Mouse (Mus musculus): ENCODE measurements around the gene Slco2a1. TPM values are rescaled to one million over a fixed set of nuclear protein-coding genes. Genes with fewer than 3 reads are reported as not detected.
A peak's percentile ranks its signal among the peaks of the same experiment; 100 is the strongest.

The Slco2a1 gene
- total RNA-seq, 2 experiments from 2014 or later, result 2.1 to 2.2 TPM

- DNase-seq (ENCODE audit: low spot score in 2 of 2), result no peak
Measured at GRCm38 (mm10) chr9:103116941-103117340, 128.4 kb downstream of the Slco2a1 start.

DNA sequence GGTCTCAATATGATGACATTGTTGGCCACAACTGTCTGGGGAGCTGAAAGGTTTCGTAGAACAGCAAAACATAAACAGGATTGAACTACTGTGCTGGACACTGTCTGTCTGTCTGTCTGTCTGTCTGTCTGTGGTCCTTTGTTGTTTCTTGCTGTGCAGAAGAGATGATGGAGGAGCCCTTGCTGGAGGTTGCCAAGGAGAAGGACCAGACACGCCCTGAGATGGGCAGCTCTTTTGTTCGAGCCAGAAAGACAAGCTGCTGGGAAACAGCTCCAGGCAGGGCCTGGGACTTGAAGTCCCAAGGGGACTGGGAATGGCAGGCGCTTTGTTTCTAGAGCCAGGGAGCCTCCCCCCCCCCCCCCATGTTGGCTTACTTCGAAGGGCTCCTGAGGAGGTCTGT is 129.0 kb downstream of the Slco2a1 start:
- no peak for DNase-seq (ENCODE audit: low spot score in 2 of 2)

DNA sequence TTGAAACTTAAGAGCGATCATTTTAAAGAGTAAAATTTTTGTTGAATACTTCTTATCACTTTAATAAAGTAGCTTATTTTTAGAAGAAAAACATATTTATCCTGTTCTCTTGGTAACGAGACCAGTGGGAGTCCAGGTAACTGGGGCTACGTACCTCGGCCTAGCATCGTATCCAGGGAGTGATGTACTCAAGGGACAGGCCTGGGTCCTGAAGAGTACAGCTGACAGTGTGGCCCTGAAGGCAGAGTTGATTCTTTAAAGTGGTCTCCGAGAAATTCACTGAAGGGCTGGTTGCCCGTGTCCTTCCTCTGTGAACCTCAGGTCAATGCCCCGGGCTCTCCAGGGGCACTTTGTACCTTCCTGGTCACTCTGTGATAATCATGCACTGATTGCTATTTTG is 129.4 kb downstream of the Slco2a1 start:
- DNase-seq (ENCODE audit: low spot score in 2 of 2), result no peak

GRCm38 (mm10) chr9:103118651-103119275 is 130.3 kb downstream of the Slco2a1 start:
- no peak for DNase-seq (ENCODE audit: low spot score in 2 of 2)

GRCm38 (mm10) chr9:103119781-103120180 is 131.3 kb downstream of the Slco2a1 start:
- DNase-seq (ENCODE audit: low spot score in 2 of 2), result no peak

GRCm38 (mm10) chr9:103120231-103120630 is 131.7 kb downstream of the Slco2a1 start:
- DNase-seq (ENCODE audit: low spot score in 2 of 2), result no peak

DNA sequence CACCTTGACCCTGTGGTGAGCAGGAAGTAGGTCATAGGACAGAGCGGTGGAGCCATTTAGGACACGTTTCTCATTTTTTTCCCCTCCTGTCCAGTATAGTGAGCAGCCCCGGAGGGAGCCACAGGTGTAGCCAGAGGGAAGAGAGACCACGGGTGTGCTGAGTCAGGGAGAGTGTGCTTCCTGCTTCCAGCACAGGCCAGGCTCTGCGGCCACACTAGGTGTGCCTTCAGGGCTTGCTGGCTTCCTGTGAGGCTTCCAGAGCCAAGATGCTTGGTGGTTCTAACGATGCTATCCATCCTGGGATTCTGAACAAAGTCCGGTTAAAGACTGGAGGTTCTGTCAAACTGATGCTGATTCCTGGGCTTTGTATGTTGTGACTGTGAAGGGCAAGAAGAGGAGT is 133.0 kb downstream of the Slco2a1 start:
- DNase-seq (ENCODE audit: low spot score in 2 of 2), result no peak

DNA sequence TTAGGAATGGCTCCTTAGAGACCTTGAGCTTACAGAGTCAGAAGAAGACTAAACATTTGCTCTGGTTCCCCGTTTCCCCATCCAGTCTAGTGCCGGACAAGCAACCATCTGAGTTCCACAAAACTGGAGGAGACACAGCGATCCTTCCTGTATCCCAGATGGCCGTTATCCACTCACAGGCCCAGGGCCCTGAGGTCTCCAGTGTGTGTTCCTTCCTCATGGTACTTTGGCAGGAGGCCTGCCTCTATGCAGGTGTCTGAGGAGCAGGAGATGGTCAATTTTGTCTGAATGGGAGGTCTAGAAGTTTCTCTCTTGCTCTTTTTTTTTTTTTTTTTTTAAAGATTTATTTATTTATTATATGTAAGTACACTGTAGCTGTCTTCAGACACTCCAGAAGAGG is 136.2 kb downstream of the Slco2a1 start:
- DNase-seq (ENCODE audit: low spot score in 2 of 2), result no peak

DNA sequence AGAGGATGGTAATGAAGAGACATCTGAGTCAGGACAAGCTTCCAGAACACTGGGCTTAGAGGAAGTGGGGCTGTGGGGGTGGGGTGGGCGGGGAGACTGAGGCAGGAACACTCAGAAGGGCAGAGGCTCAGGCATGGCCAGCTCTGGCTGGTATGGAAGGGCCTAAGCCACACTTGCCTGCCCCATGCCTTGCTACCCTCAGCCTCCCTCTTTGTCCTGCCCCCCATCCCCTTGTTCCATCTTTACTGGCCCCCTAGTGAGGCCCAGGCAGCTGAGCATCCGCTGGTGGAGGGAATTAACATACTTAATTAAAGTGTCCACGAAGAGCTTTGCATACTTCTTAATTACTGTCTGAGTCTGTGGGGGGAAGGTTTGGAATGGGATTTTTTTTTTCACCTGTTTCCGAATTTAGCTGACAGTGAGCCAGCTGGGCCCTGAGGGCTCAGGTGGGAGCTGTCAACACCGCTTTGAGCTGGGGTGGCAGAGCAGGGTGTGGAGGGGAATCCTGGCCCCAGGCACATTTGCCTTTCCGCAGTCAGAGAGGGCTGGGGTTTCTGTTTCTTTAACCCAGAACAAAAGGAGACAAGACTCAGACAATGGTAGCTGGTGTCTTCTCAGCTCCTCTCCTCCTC is 145.1 kb downstream of the Slco2a1 start:
- DNase-seq (ENCODE audit: low spot score in 2 of 2), result no peak

GRCm38 (mm10) chr9:103134450-103135030 is 146.0 kb downstream of the Slco2a1 start:
- DNase-seq (ENCODE audit: low spot score in 2 of 2), result peak in 1 of 2 experiments; percentile 45

DNA sequence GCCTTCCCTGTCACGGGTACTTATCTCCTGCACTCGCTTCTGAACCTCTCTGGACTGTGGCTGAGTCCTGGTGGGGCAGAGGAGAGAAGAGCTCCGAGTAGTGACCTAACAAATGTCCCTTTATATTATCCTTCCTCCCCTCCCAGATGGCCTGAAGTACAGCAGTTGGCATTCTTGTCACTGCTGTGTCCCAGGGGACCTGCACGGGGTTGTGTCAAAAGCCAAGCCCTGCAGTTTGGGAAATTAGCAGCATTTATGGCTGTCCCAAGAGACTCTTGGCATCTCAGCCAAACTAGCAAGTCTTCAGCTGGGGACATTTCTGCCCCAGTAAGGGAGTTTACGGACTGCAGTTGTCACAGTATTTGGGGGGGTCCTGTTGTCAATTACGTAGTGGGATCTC is 151.0 kb downstream of the Slco2a1 start:
- no peak for DNase-seq (ENCODE audit: low spot score in 2 of 2)

GRCm38 (mm10) chr9:103140384-103140783 is 151.9 kb downstream of the Slco2a1 start:
- DNase-seq (ENCODE audit: low spot score in 2 of 2), result no peak

DNA sequence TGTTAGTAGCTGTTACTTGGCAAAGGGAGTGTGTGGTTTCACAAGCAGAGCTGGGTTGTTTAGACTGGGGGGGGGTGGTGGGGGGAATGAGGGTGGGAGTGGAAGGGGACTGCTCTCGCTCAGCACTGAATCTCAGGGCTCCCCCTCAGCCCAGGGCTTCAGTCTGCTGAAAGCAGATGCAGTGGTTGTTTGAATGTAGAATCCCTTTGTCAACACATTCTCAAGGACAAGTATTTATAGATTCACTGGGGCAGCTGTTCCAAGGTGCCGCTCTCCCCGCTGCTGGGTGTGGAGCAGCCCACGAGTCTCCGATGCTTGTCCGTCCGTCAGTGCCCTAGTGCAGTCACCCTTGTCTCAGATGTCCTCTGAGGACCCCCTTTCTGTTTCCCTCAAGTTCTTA is 152.8 kb downstream of the Slco2a1 start:
- DNase-seq (ENCODE audit: low spot score in 2 of 2), result no peak

GRCm38 (mm10) chr9:103143881-103144280 is 155.4 kb downstream of the Slco2a1 start:
- no peak for DNase-seq (ENCODE audit: low spot score in 2 of 2)

DNA sequence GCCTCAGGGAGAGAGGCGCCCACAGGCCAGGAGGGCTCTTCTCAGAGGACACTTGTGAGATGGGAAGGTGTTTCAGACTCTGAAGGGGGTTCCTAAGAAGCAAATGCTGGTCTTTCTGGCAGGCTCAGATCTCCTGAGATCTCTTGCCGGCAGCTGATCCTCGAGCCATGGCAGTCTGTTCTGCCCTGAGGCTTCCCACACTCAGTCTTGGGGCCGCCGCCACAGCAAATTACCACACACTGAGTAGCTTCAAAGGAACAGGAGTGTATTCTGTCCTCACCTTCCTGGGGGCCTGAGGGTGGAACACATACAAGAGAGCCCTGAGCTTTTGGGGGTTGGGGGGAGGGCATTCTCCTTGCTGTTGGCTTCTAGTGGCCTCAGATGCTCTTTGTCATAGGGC is 156.8 kb downstream of the Slco2a1 start:
- no peak for DNase-seq (ENCODE audit: low spot score in 2 of 2)

Other genes with a start within 250 kb of the Slco2a1 start
- 10 to 100 TPM; 41.2 to 42.7 TPM for gene Ryk, start 153.8 kb upstream of the Slco2a1 start, total RNA-seq (2021)
- 100 to 1,000 TPM; 431 to 437 TPM for gene Rab6b, start 123.1 kb downstream of the Slco2a1 start, total RNA-seq (2021)
- gene Srprb, start 213.4 kb downstream of the Slco2a1 start, total RNA-seq (2021), result 10 to 100 TPM; 21.1 to 21.7 TPM
- 10 to 100 TPM; 11.5 TPM for gene Gm20425, start 241.6 kb downstream of the Slco2a1 start, total RNA-seq (2021)
- 100 to 1,000 TPM; 283 to 288 TPM for gene Trf, start 241.7 kb downstream of the Slco2a1 start, total RNA-seq (2021)